Mouse (Mus musculus): ENCODE data around the gene Rnf113a1.
"Not testable (repeated sequence)": the region's sequence is repeated elsewhere in the genome, so short reads cannot be mapped to it uniquely, and the experiment has no call there.

The Rnf113a1 gene

DNA sequence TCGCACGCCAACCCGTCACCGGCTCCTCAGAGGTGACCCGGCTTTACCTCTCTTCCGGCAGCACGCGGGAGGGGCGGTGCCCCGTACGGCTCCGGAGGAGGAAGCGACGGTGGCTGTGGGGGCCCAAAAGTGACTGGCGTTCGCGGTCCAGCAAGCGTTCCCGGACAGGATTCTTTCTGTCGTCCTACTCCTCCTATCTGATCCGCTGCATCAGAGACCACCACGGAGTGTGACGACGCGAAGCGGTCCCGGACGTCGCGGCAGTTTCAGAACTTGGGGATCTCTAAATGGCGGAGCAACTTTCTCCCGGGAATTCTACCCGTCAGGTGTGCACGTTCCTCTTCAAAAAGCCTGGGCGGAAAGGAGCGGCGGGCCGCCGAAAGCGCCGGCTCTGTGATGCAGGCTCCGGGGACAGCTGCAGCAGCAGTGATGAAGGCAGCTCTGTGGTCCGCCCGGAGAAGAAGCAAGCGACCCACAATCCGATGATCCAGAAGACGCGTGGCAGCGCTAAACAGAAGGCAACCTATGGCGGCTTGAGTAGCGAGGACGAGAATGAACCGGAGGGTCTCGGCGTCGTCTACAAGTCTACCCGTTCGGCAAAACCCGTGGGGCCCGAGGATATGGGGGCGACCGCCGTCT lies at the start of gene Rnf113a1, which contains the start of gene Ndufa1:
Gene Rnf113a1 (plus strand): TSS at position 141 of the 639 bp plus-strand sequence.
Gene Ndufa1 (minus strand): TSS at position 59 of the 639 bp plus-strand sequence.
- DNase-seq, result peak; percentile 76

DNA sequence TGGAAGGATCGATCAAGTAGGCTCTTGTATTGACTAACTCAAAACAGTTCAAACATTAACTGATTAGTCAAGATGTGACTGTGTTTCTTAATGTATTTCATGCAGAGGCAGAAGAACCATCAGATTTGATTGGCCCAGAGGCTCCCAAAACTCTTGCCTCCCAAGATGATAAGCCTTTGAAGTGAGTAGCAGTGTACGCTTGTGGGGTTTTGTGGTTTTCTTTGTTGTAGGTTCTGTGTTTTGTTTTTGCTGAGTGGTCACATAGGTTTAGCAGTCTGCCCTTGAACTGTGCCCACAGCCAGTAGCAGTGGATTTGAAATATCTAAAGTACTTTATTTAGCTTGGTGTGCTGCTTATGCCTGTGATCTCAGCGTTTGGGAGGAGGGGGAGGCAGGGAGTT lies 49.3 kb upstream of the Rnf113a1 start:
- no peak for DNase-seq

DNA sequence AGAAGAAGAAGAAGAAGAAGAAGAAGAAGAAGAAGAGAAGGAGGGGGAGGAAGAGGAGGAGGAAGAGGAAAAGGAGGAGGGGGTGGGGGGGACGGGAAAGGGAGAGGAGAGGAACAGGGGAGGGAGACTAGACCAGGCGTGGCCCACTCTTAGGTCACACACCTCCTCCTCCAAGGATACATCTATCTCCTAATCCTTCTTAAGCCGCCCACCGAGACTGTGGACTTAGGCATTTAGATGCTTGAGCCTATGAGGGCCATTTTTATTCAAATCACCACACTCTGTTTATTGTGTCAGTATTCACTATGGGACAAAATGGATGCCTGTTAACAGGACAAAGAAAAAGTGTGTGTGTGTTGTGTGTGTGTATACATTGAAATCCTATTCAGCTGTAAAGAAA lies 46.5 kb upstream of the Rnf113a1 start:
- not testable (repeated sequence) for DNase-seq

DNA sequence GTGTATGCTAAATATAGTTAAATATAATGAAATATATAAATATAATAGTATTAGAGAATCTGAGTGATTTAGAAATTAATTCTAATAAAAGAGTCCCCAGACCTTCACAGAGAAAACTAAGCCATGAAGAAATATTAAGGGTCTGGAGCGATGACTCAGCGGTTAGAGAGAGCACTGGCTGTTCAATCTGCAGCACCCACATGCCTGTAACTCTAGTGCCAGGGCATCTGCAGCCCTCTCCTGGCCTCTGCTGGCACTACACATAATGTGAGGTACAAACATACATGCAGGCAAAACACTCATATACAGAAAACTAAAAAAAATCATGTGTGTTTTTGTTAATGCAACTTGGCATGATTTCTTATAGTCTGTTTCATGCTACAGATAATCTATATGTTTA lies 46.1 kb upstream of the Rnf113a1 start:
- no peak for DNase-seq

DNA sequence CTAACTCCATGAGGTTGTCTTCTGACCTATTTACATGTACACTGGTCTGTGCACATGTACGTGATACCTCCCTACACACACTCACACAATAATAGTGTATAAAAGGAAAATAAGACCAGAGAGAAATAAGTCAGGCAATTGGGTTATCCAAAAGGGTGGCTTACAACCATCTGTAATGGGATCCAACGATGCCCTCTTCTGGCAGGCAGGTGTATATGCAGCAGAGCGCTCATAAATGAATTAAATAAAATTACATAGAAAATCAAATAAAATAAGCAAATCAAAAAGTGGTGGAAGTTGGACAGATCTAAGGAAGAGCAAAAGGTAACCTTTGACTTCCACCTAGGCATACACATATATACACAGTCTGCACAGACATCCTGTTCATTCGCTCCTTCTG lies 33.2 kb upstream of the Rnf113a1 start:
- no peak for DNase-seq

DNA sequence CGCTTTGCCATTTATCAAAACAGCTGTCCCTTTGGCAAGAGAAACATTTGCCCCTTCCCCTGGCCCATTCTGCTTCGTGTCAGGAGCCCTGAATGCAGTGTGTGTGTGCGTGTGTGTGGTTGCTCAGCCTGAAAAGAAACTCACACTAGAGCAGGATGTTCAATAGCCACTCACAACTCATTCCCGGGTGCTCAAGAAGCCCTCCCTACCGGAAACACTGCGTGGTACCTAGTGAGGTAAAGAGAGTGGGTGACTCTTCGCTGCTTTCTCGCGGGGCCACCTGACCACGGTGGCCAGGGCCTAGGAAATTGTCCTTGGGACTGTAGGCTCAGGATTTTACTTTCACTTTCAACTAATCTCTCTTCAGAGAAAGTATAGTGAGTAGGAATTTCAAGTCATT lies 29.9 kb upstream of the Rnf113a1 start:
- DNase-seq, result no peak

DNA sequence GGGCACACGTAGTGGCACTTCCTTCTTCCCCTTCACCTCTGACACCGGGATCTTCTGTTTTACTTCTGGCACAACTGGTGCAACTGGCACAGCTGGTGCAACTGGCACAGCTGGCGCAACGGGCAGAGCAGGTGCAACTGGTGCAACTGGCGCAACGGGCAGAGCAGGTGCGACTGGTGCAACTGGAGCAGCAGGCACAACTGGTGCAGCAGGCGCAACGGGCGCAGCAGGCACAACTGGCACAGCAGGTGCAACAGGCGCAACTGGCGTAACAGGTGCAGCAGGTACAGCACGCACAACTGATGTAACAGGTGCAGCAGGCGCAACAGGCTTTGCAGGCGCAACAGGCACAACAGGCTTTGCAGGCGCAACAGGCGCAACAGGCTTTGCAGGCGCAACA lies 27.9 kb upstream of the Rnf113a1 start:
- DNase-seq, result no peak

DNA sequence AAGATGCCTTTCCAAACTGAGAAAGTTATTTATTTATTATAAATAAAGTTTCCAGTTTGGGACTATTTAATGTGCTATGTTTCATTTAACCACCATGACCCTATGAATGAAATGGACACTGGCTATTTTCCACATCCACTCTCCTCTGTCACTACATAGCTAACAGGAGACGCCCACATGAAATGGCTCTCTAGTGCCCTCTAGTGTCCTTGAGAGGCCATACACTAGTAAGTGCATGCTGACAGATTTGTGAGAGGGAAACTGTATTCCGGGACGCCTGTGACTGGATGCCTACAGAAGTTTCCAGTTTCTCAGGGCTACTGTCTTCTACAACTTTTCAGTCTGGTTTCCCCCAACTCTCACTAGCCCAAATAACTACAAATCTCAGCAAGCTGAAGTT lies 24.0 kb upstream of the Rnf113a1 start:
- no peak for DNase-seq

DNA sequence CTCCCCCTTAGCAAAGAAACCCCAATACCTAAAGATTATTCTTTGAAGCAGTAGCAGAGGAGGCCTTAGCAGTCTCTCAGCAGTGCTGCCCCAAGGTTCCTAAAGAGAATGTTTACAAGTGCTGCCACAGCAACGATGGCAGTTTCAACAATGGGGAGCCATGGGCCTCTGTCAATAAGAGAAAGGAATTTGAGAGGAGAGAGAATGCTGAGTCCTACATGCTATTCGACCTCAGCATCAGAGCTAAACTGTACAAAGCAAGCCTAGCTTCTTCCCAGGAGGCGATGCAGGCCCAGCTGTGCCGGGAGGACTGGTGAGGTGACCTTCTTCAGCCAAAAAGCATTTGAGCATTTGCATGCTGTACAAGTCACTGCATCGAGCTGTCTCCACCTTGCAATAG lies 22.3 kb upstream of the Rnf113a1 start, which contains the start of gene Akap14:
Gene Akap14 (minus strand): TSS at position 101 of the 400 bp plus-strand sequence.
- DNase-seq, result no peak

DNA sequence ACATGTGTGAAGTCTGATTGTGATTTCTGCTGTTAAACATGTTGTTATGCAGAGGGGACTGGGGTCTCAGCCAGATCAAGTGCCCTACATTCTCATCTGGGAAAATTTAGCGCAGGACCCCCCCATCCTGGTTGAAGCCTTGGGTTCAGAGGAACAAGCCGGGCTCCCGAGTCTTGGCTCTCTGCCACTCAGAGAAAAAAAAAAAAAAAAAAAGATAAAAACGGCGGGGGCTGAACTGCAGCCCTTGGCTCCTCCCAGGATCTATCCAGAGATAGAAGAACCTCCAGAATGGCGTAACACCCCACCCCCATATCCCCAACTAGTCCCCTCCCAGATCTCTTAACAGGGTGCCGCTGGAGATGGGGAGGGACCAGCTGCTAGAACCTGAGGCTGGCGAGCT lies 6.6 kb upstream of the Rnf113a1 start:
- not testable (repeated sequence) for DNase-seq

DNA sequence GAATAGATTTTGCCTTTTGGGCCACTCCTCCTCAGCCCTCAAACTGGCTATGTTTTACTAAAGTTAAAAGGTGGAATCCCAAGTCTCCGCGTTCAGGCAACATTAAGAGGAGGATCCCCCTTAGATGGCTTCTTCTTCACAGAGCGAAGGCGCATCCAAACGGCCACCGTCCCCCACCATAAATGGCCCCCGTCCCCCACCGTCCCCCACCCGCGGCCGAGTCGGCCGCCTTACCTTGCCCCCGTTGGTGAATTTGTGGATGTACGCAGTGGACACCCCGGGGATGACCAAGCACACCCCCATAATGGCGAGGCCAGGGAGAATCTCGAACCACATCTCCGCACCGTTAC lies 315 bp upstream of the Rnf113a1 start:
- DNase-seq, result no peak

DNA sequence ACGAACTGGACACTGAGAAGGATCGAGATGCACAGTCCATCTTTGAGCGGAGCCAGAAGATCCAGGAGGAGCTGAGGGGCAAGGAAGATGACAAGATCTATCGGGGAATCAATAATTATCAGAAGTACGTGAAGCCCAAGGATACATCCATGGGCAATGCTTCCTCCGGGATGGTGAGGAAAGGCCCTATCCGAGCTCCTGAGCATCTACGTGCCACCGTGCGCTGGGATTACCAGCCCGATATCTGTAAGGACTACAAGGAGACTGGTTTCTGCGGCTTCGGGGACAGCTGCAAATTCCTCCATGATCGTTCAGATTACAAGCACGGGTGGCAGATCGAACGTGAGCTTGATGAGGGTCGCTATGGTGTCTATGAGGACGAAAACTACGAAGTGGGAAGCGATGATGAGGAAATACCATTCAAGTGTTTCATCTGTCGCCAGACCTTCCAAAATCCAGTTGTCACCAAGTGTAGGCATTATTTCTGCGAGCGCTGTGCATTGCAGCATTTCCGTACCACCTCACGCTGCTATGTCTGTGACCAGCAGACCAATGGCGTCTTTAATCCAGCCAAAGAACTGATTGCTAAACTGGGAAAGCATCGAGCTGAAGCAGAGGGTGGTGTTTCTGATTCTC lies 817 bp downstream of the Rnf113a1 start:
- peak; percentile 8 for DNase-seq

DNA sequence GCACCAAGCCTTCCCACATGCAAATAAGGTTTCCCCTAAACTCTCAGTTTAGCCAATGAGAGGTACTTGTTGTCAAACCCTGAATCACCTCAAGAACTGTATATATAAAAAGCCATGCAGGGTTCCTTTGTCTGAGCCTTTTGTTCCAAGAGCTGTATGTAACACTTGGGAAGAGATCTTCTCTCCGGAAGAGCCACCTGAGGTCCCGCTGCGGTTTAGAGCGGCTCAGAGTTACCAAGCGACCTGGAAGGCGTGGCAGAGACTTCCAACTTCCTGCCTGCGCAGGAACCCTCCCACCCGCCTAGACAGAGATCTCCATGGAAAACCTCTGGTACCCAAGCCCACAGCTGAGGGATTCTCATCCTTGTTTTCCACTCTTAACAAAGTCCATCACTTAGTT lies 7.6 kb downstream of the Rnf113a1 start:
- no peak for DNase-seq

DNA sequence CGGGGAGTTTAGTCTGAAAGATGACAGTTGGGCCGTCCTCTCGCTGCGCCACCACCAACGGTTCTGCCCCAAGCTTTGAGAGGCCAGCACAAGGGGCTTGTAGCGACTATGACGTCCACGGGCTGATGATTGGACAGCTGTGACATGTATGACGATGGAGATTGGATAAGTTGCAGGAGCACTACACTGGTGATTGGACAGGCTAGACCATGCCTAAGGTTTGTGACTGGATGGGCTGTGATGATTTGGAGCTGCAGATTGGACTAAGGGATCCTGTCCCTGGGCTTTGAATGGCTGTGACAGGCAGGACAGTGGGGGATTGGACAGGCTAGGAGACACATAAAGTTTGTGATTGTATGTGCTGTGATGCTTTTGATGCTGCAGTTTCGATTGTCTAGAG lies 19.9 kb downstream of the Rnf113a1 start, which contains the start of gene Gm9:
Gene Gm9 (minus strand): TSS at position 101 of the 400 bp plus-strand sequence.
- DNase-seq, result no peak

DNA sequence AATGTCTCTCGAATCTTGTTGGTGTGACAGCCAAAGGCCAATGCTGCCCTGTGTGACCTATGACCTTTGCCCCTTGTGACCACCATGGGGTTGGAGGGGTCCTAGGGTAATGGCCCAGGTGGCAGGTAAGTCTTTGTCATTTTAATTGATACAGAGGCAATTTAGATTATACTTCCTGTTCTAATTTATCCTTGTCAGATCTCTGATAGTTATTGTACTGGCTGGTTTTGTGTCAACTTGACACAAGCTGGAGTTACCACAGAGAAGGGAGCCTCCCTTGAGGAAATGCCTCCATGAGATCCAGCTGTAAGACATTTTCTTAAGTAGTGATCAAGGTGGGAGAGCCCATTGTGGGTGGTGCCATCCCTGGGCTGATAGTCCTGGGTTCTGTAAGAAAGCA lies 31.1 kb downstream of the Rnf113a1 start, which contains the start of gene Rhox1:
Gene Rhox1 (minus strand): TSS at position 101 of the 400 bp plus-strand sequence.
- not testable (repeated sequence) for DNase-seq

Data from right cerebral cortex, postnatal 14 days (tissue).